Mouse (Mus musculus): Measurements from ENCODE around the gene Tuft1.
"Not testable (repeated sequence)": the region's sequence is repeated elsewhere in the genome, so short reads cannot be mapped to it uniquely, and the experiment has no call there.

Tuft1 gene

GRCm38 (mm10) chr3:94658740-94659095, at the start of gene Tuft1:
Gene Tuft1, minus strand, starts transcription at chr3:94658872.
- not testable (repeated sequence) for DNase-seq (ENCODE audit: low spot score)

- not testable (repeated sequence) for DNase-seq (ENCODE audit: low spot score)
Measured at GRCm38 (mm10) chr3:94703364-94703763, 44.7 kb upstream of the Tuft1 start.

GRCm38 (mm10) chr3:94702856-94703255, 44.2 kb upstream of the Tuft1 start:
- DNase-seq (ENCODE audit: low spot score) = no peak

GRCm38 (mm10) chr3:94702163-94702810, 43.6 kb upstream of the Tuft1 start:
- not testable (repeated sequence) for DNase-seq (ENCODE audit: low spot score)

GRCm38 (mm10) chr3:94696257-94696656, 37.6 kb upstream of the Tuft1 start:
- not testable (repeated sequence) for DNase-seq (ENCODE audit: low spot score)

- not testable (repeated sequence) for DNase-seq (ENCODE audit: low spot score)
Measured at GRCm38 (mm10) chr3:94695591-94695990, 36.9 kb upstream of the Tuft1 start.

GRCm38 (mm10) chr3:94693874-94694273, 35.2 kb upstream of the Tuft1 start:
- DNase-seq (ENCODE audit: low spot score) = not testable (repeated sequence)

- DNase-seq (ENCODE audit: low spot score) = peak; percentile 79
Measured at GRCm38 (mm10) chr3:94693329-94693825, 34.7 kb upstream of the Tuft1 start, which contains the start of gene Selenbp2. Gene Selenbp2, plus strand, starts transcription at chr3:94693556.

GRCm38 (mm10) chr3:94691694-94692093, 33.0 kb upstream of the Tuft1 start:
- DNase-seq (ENCODE audit: low spot score) = not testable (repeated sequence)

GRCm38 (mm10) chr3:94690616-94691247, 32.1 kb upstream of the Tuft1 start:
- peak; percentile 65 for DNase-seq (ENCODE audit: low spot score)

- DNase-seq (ENCODE audit: low spot score) = peak; percentile 28
Measured at GRCm38 (mm10) chr3:94690162-94690561, 31.5 kb upstream of the Tuft1 start.

- DNase-seq (ENCODE audit: low spot score) = not testable (repeated sequence)
Measured at GRCm38 (mm10) chr3:94689195-94689594, 30.5 kb upstream of the Tuft1 start.

GRCm38 (mm10) chr3:94688698-94689097, 30.0 kb upstream of the Tuft1 start:
- not testable (repeated sequence) for DNase-seq (ENCODE audit: low spot score)

GRCm38 (mm10) chr3:94685989-94686772, 27.5 kb upstream of the Tuft1 start:
- not testable (repeated sequence) for DNase-seq (ENCODE audit: low spot score)

- DNase-seq (ENCODE audit: low spot score) = no peak
Measured at GRCm38 (mm10) chr3:94683646-94684045, 25.0 kb upstream of the Tuft1 start.

GRCm38 (mm10) chr3:94680783-94681182, 22.1 kb upstream of the Tuft1 start:
- no peak for DNase-seq (ENCODE audit: low spot score)

GRCm38 (mm10) chr3:94680032-94680431, 21.4 kb upstream of the Tuft1 start:
- not testable (repeated sequence) for DNase-seq (ENCODE audit: low spot score)

GRCm38 (mm10) chr3:94679351-94679841, 20.7 kb upstream of the Tuft1 start:
- no peak for DNase-seq (ENCODE audit: low spot score)

GRCm38 (mm10) chr3:94675101-94675500, 16.4 kb upstream of the Tuft1 start:
- DNase-seq (ENCODE audit: low spot score) = not testable (repeated sequence)

GRCm38 (mm10) chr3:94665896-94666295, 7.2 kb upstream of the Tuft1 start:
- DNase-seq (ENCODE audit: low spot score) = not testable (repeated sequence)

GRCm38 (mm10) chr3:94665060-94665802, 6.6 kb upstream of the Tuft1 start:
- not testable (repeated sequence) for DNase-seq (ENCODE audit: low spot score)

GRCm38 (mm10) chr3:94660841-94661240, 2.2 kb upstream of the Tuft1 start:
- DNase-seq (ENCODE audit: low spot score) = not testable (repeated sequence)

All from yolk sac, embryonic 10.5 days (tissue).